ENCODE assay signal across 21 mouse cellular contexts in genomic region chr5:38698466-38698865, GRCm38 (mm10).
"Had no signal": no experiment of that assay in that cellular context is flagged by ENCODE, and none has a peak within 500 bp of the region (broad histone marks: within the 10 kb centered on the region; RNA-seq: fewer than 3 reads in every experiment).

No protein-coding gene starts in this region.

- H3K27me3 ChIP-seq: limb, embryonic 13.5 days; liver, embryonic 12.5 days; liver, embryonic 15.5 days; lung, embryonic 15.5 days; neural tube, embryonic 12.5 days; neural tube, embryonic 15.5 days had no signal

- ATAC-seq: liver, embryonic 12.5 days had no signal

- H3K36me3 ChIP-seq: limb, embryonic 10.5 days; limb, embryonic 13.5 days; liver, embryonic 12.5 days; liver, embryonic 15.5 days; lung, embryonic 15.5 days; neural tube, embryonic 12.5 days; neural tube, embryonic 15.5 days had no signal

- H3K4me1 ChIP-seq: limb, embryonic 13.5 days; liver, embryonic 12.5 days; liver, embryonic 15.5 days; lung, embryonic 15.5 days; neural tube, embryonic 12.5 days; neural tube, embryonic 15.5 days had no signal

- DNase-seq: kidney, adult 18-20 months; kidney, adult 9 months; kidney, postnatal 14 days; kidney, postnatal 4 days; liver; lung, adult 18-20 months; lung, postnatal 10 days; lung, postnatal 36 days; midbrain, embryonic 14.5 days; retina, postnatal 1 day; right cerebral cortex, postnatal 25 days; thymus, adult 2 months; thymus, postnatal 14 days had no signal

- H3K4me3 ChIP-seq: limb, embryonic 10.5 days; limb, embryonic 13.5 days; liver, embryonic 12.5 days; liver, embryonic 15.5 days; lung, embryonic 15.5 days; neural tube, embryonic 12.5 days; neural tube, embryonic 15.5 days had no signal

- H3K27ac ChIP-seq: limb, embryonic 10.5 days; limb, embryonic 13.5 days; liver, embryonic 12.5 days; liver, embryonic 15.5 days; lung, embryonic 15.5 days; neural tube, embryonic 12.5 days; neural tube, embryonic 15.5 days had no signal

- H3K9ac ChIP-seq: limb, embryonic 13.5 days; liver, embryonic 12.5 days; liver, embryonic 15.5 days; lung, embryonic 15.5 days; neural tube, embryonic 12.5 days; neural tube, embryonic 15.5 days had no signal

- H3K4me2 ChIP-seq: limb, embryonic 13.5 days; liver, embryonic 12.5 days; liver, embryonic 15.5 days; lung, embryonic 15.5 days; midbrain, embryonic 11.5 days; neural tube, embryonic 12.5 days; neural tube, embryonic 15.5 days had no signal

- H3K9me3 ChIP-seq: limb, embryonic 10.5 days; limb, embryonic 13.5 days; liver, embryonic 12.5 days; liver, embryonic 15.5 days; lung, embryonic 15.5 days; neural tube, embryonic 12.5 days; neural tube, embryonic 15.5 days had no signal
